Mouse (Mus musculus): ENCODE measurements at regions not wholly inside any gene's neighbourhood (a gene's known extent, or its start where the extent isn't known, plus 50 kb on each side); places are given as distances from the start of the nearest gene placed in this dataset.

GRCm38 (mm10) chr3:38042614-38043013, 318.3 kb upstream of the Gm5148 start:
- no peak for DNase-seq (ENCODE audit: low spot score)

DNA sequence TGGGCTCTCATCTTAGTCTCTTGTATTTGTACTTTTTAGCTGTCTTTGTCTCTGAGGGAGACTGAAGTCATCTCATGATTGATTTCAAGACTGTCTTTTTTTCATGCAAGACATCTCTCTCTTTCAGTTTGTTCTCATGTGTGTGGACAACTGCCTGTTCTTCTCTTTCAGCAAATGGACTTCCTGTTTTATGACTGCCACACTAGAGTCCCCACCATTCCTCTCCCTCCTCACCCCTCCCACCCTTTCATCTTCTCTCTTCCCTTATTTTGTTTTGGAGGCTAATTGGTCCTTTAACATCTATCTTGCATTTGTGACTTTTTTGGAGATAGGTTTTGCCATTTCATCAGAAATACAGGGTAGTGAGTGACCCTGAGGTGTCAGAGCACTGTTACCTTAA, 311.8 kb upstream of the Gm5148 start:
- DNase-seq (ENCODE audit: low spot score): no peak

DNA sequence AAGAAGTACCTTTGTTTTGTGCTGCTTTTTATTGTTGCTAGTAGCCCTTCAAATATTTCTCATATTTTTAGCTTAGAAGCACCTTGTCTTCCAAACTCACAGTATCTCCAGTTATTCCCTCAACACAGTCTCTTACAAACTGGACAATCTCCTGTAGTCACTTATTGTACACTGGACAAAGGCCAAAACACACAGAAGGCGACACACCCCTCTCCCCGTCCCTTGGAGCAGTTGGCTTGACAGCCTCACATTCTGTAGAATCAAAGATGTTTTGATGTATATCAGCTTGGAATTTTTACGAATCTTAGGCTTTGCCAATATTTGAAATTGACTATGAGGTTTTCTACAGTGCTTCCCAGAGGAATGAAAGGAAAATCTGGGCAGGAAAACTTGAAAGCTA, 309.8 kb upstream of the Gm5148 start:
- DNase-seq (ENCODE audit: low spot score): no peak

- DNase-seq (ENCODE audit: low spot score): no peak
These were observed 290.5 kb upstream of the Gm5148 start for GRCm38 (mm10) chr3:38014768-38015167.

DNA sequence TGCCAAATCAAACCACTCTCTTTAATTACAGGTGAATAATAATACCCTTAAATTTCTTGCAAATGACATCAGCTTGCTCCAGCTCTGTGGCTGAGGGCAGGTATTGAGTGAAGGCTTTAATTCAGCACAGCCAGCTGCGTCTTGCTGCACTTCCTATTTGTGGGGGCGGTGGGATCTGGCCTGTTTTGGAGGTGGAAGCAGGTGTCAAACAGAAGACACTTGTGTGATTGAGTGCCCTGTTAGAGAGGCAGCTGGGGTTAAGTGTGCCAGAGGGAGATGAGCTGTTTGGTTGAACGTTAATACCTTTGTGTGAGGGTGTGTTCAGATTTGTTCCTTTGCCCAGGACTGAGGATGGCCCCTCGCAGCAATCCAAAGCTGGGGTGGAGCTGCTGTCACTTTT, 284.9 kb upstream of the Gm5148 start:
- DNase-seq (ENCODE audit: low spot score): no peak

DNA sequence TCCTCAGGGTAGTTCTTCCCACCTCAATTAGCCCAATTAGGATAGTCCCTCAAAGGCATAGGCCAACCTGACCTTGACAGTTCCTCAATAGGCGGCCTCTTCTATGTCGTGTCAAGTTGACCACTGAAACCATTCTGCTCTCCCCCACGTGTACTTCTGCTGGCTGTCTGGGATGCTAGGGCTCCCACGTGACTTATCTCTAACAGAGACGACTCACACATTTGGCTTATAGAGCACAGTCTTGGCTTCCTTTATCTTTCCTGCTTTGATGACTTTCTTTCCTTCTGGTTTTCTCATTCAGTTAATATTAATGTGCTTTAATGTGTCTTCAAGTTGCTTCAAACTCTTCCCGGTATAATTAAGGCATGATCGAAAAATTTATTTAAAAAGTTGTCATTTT, 284.0 kb upstream of the Gm5148 start:
- DNase-seq (ENCODE audit: low spot score): no peak

GRCm38 (mm10) chr3:38007626-38008025, 283.3 kb upstream of the Gm5148 start:
- DNase-seq (ENCODE audit: low spot score): no peak

DNA sequence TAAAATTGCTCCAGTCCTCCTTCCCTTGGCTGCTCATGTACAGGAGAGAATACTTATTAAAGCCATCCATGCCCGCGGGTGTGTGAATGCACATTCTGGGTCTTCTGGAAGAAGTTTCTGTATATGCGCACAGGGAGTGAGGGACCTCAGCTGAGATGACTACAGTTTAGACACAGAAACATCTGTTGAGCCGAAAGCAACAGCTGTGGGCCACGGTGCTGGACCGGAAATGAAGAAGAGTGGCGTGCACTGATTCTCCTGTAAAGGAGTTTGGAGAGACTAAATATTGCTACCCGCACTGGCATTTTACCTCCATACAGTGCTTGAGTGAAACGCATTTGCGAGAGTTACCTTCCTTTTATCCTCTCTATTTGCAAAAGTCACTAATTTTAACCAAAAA, 278.0 kb upstream of the Gm5148 start:
- no peak for DNase-seq (ENCODE audit: low spot score)

DNA sequence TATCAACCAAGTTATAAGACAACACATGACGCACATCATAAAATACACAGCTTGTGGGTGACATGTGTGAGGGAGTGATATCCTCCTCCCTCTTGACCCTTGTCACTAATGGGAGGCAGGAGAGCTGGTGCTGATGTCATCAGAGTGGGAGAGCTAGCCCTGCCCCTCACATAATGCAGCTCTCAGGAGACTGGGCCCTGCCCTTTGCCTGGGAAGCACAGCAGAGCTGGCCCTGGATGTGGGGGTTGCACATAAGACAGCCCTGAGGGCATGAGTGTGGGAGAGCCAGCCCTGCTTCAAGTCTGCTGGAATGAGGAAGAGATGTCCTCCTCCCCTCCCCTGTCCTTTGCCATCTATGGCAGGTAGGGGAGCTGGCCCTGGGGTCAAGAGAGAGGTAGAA, 275.5 kb upstream of the Gm5148 start:
- DNase-seq (ENCODE audit: low spot score): no peak

- no peak for DNase-seq (ENCODE audit: low spot score)
These were observed 273.7 kb upstream of the Gm5148 start for GRCm38 (mm10) chr3:37997998-37998397.

DNA sequence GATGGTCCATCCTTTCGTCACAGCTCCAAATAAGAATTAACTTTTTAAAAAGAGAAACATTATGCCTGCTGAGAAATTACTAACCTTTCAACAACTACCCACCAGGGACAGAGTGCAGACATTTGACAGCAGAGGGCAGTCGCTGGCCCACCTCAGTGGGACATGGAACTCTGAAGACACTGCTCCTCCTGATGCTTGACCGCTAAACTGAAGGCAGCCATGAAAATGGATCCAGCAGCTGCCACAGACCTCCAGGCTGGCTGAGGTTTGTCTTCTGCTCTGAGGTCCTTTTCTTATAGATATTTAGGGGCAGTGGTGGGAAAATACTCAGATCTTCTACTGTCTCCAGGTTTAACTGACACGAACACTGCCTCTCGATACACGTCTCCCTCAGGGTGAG, 265.7 kb upstream of the Gm5148 start:
- DNase-seq (ENCODE audit: low spot score): no peak

- no peak for DNase-seq (ENCODE audit: low spot score)
These were observed 263.6 kb upstream of the Gm5148 start for GRCm38 (mm10) chr3:37987775-37988505.

GRCm38 (mm10) chr3:37987007-37987774, 262.9 kb upstream of the Gm5148 start:
- DNase-seq (ENCODE audit: low spot score): no peak

GRCm38 (mm10) chr3:37984706-37985105, 260.4 kb upstream of the Gm5148 start:
- DNase-seq (ENCODE audit: low spot score): no peak

GRCm38 (mm10) chr3:37981481-37982180, 257.3 kb upstream of the Gm5148 start:
- DNase-seq (ENCODE audit: low spot score): no peak

DNA sequence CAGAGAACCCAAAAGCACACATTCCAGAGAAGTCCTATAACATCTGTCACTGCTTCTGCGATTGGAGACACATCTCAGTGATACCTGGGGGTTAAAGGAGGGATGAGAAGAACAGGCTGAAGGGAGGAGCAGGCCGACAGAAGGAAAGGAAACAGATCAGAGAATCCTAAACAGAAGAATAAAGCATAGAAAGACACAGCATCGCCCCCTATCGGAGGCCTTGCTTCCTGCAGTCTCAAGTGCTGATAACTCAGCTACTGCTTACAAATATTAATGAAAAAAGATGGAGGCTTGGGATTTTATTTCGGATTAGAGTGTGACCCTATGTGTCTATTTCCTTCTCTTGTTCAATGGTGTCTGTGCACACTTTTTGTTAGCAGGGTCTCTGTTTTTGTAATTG, 255.6 kb upstream of the Gm5148 start:
- DNase-seq (ENCODE audit: low spot score): no peak

DNA sequence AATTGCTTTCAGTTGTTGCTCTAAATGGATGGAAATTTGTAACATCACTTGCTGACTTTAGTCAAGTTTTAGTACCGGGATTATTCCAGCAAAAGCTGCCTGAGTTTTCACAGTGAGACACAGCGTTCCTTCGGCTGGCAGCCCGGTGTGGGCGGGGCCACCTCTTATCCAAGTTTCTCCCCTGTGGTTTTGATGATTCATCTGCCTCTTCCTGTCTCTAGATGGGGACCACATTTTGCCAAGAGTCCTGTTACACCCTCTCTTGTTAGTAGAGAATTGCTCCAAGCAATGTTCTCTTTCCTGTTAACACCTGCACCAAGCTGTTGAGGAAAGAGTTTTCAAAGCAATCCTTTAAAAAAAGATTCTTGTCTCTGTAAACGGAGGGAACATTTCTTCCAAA, 254.2 kb upstream of the Gm5148 start:
- DNase-seq (ENCODE audit: low spot score): no peak

GRCm38 (mm10) chr3:37977453-37977852, 253.2 kb upstream of the Gm5148 start:
- no peak for DNase-seq (ENCODE audit: low spot score)

GRCm38 (mm10) chr3:37976566-37976965, 252.3 kb upstream of the Gm5148 start:
- DNase-seq (ENCODE audit: low spot score): no peak

DNA sequence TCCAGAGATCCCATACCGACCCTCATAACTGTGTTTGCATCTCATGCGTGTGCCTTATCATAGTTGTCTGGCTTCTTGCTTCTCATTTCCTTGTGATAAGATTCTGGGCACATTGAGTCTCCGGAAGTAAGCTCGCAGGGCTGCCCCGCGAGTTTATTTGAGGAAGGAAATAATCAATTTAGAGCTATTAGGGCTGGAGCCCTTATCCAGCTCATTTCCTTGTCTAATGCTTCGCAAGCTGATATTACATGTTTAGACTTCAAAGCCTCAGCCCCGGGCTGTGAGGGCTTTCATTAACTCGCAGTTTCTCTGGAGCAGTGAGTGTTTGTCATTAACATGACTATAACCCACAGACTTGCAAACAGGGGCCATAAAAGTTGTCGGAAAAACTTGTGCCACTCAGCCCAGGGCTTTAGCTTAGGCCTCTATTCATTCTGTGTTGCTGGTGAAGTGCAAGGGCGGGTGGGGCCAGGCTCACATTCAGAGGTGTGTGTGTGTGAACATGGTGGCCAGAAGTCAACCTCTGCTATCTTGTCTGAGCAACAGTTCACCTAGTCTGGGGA, 251.0 kb upstream of the Gm5148 start:
- no peak for DNase-seq (ENCODE audit: low spot score)

- DNase-seq (ENCODE audit: low spot score): no peak
These were observed 248.6 kb upstream of the Gm5148 start for GRCm38 (mm10) chr3:37972931-37973330.

GRCm38 (mm10) chr3:37971240-37971639, 246.9 kb upstream of the Gm5148 start:
- DNase-seq (ENCODE audit: low spot score): no peak

GRCm38 (mm10) chr3:37968654-37969053, 244.4 kb upstream of the Gm5148 start:
- DNase-seq (ENCODE audit: low spot score): no peak
